Mouse (Mus musculus): ENCODE data around the gene Gm21762.
"Not testable (repeated sequence)": the region's sequence is repeated elsewhere in the genome, so short reads cannot be mapped to it uniquely, and the experiment has no call there.

Gm21762 gene

GRCm38 (mm10) chr13:120215847-120216246, at the start of gene Gm21762:
TSS of gene Gm21762 (minus strand) at chr13:120215947.
- not testable (repeated sequence) for DNase-seq (ENCODE audit: low read depth, low spot score)

GRCm38 (mm10) chr13:120262870-120263269, 47.1 kb upstream of the Gm21762 start, which contains the start of gene AF067061:
TSS of gene AF067061 (plus strand) at chr13:120263114.
- not testable (repeated sequence) for DNase-seq (ENCODE audit: low read depth, low spot score)

- peak; percentile 10 for DNase-seq (ENCODE audit: low read depth, low spot score)
Observed at GRCm38 (mm10) chr13:120259718-120260117, 44.0 kb upstream of the Gm21762 start.

GRCm38 (mm10) chr13:120258817-120259658, 43.3 kb upstream of the Gm21762 start:
- DNase-seq (ENCODE audit: low read depth, low spot score): peak; percentile 3

DNA sequence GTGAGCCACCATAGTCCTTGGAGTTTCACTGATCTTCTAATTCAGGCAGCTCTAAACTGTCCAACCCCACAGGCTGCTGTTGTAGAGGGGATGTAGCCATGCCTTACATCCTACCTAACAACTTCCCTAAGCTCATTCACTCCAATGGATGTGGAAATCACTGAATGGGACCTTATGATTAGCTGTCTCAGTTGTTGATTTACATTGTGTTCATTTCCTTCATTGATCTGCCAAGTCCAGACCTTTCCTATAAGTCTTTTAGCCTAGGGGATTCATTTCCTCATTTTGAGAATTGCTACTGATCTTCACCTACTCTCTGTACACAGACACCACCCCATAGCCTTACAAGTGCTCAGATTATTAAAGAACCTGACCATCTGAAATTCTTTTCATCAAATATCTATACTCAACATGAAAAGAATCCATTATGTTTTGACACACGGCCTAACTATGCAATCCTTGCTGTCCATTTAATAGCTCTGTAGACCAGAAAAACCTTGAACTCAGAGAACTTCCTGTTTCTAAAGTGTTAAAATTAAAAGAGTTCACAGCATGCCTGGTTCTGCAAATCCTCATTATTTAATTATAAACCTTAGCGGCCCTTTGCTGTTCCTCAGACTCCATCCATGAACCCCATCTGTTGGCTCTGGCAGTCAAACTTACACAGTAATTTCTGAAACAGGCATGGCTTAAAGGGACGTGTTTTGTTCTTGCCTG, 35.6 kb upstream of the Gm21762 start:
- not testable (repeated sequence) for DNase-seq (ENCODE audit: low read depth, low spot score)

DNA sequence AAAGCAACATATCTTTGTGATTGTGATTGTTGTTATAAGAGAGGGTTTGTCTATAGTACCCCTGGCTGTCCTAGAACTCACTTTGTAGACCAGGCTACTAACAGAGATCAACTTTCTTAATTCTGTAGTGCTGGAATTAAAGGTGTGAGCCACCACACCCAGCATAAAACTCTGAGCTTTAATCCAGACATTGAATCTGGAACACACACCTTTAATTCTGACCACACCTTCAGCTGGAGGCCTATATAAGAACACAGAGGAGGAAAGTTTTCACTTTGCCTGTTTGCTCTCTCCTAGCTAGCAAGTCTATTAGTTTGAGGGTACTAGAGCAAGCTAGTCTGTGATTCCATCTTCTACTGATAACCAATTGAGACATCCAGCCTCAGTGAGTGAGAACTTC, 23.1 kb upstream of the Gm21762 start, which contains the start of gene Gm21731:
TSS of gene Gm21731 (plus strand) at position 301 of the 400 bp plus-strand sequence.
- not testable (repeated sequence) for DNase-seq (ENCODE audit: low read depth, low spot score)

DNA sequence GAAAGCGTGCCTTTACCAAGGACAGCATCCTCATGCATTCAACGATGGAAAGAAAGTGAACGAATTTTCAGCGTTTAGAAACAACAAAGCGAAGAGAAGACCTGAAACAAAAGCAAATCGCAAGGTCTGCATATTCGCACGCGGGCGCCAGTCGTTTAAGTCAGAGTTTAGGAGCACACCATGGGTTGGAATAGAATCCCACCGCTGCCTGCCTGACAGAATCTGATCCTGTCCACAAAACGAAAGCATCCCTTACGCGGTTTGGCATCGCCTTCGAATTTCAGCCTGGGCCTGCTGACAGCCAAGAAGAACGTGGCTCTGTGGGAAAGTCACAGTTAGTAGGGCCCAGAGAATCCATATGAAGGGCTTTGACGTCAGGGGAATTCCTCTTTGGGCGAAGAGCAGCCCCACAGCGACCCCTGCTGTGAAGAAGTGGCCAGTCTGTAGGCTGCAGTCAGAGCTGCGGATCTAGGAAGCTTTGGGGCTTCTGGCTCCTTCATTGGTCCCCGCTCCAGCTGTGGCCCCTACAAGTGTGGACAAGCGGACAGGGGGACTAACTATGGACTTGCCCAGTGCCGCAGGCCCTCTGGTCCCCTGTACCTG, 16.8 kb upstream of the Gm21762 start:
- DNase-seq (ENCODE audit: low read depth, low spot score): peak; percentile 38

GRCm38 (mm10) chr13:120231798-120232197, 16.1 kb upstream of the Gm21762 start:
- DNase-seq (ENCODE audit: low read depth, low spot score): not testable (repeated sequence)

DNA sequence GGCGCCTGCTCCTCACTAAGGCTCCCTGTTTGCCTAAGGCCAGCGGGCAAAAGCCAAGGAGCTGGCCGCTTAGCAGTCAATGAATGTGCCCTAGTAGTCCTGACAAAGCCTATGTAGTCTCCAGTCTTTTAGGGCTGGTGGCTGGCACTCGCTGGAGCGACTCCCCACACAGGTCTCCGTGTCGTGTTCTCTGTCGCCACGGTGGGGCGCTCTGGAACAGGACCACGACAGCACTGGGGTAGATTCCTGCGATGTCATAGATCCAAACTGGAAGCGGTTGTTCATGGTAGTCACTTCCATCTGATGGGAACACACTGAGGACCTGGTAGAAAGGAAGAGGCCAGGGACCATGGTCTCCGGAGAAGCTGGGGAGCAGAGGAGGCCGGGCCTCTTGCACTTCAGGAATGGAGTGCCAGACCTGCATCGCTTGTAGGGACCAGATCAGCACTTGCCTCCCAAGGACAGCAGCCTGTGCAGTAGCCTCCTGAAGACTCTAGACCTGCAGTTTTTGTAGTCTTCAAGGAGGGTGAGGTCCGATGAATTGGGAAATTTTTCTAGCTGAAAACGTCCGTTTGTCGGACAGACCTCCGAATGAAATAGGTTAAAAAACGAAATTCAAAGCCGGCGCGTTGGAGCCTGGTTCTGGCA, 7.4 kb upstream of the Gm21762 start:
- not testable (repeated sequence) for DNase-seq (ENCODE audit: low read depth, low spot score)

DNA sequence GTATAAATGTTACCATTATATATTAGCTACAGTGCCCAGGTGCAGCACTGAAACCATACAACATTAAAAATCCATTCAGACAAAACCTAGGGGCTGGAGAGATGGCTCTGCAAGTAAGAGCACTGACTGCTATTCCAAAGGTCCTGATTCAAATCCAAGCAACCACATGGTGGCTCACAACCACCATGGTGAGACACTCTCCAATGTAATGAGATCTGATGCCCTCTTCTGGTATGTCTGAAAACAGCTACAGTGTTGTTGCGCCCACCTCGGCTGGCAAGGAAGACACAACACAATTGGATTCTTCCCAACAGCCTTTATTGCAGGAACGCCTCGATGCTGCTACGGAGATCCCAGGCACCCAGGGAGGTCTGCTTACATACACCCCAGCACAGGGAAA, 5.2 kb upstream of the Gm21762 start:
- peak; percentile 12 for DNase-seq (ENCODE audit: low read depth, low spot score)

DNA sequence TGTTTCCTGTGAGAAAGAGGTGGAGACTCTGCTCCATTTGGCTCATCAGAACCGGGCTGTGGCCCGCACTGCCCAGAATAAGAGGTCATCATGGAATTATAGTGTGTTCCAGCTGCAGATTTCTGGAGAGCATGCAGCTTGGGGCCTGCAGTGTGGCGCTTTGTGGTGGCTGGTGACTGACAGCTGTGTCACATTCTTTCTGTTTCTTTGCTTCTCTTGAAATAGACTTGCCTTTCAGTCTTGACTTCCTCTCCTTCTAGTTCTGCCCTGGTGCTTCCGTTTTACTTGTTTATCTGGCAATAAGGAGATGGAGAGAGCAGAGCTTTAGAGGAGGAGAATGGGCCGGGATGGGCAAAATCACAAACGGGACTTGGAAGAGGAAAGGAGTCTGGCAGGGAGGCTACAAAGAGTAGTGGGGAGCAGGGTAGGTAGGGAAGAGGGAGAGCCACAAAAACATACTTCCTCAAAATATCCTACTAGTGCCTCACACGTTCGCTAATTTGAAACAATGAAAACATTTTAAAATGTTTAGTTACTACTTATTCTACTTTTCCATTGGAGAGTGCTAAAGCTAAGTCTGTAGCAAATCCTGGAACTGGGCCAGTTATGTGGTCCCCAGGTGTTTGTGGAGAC, 19.4 kb downstream of the Gm21762 start:
- DNase-seq (ENCODE audit: low read depth, low spot score): not testable (repeated sequence)

- DNase-seq (ENCODE audit: low read depth, low spot score): not testable (repeated sequence)
Observed at GRCm38 (mm10) chr13:120172133-120172532, 43.6 kb downstream of the Gm21762 start, which contains the start of gene Gm21818. TSS of gene Gm21818 (plus strand) at chr13:120172433.

- not testable (repeated sequence) for DNase-seq (ENCODE audit: low read depth, low spot score)
Observed at GRCm38 (mm10) chr13:120168301-120168700, 47.4 kb downstream of the Gm21762 start.

Measured in CD4-positive, CD25-positive, alpha-beta regulatory T cell, adult 2 months (primary cell).